Mouse (Mus musculus) left cerebral cortex, postnatal 25 days (tissue): Measurements from ENCODE around the gene Rxfp4. TPM values are rescaled to one million over a fixed set of nuclear protein-coding genes. Genes with fewer than 3 reads are reported as not detected.
"Not testable (repeated sequence)": the region's sequence is repeated elsewhere in the genome, so short reads cannot be mapped to it uniquely, and the experiment has no call there.

Source experiments
- DNase-seq, 2 experiments: peaks; one replicate each; pipeline ENCODE4 v3.0.0; 2022; ENCODE audit warnings: low spot score in 2 of 2, mixed read lengths in 1 of 2
- intact Hi-C: fragments of 180-260 bp; cut with DNase I; formaldehyde crosslinking; loops from one replicate; pipeline ENCODE4 v1.15.1; 2025
- total RNA-seq, 2 experiments: library from RNA; stranded (reverse); gene quantifications; 2 replicates each; pipeline ENCODE4 v1.2.3; 2021

Rxfp4 gene
- total RNA-seq, 2 experiments from 2014 or later = not detected

GRCm38 (mm10) chr3:88619113-88620097 lies 33.5 kb downstream of the Rxfp4 start:
- DNase-seq = no peak
- intact Hi-C loops = no loop called here

GRCm38 (mm10) chr3:88618074-88618871 lies 34.7 kb downstream of the Rxfp4 start:
- DNase-seq = no peak
- intact Hi-C loops = no loop called here

- DNase-seq = no peak
- intact Hi-C loops = no loop called here
Observed at GRCm38 (mm10) chr3:88616951-88617500, 35.9 kb downstream of the Rxfp4 start.

- DNase-seq = no peak
- intact Hi-C loops = no loop called here
Observed at GRCm38 (mm10) chr3:88615902-88616391, 37.0 kb downstream of the Rxfp4 start.

GRCm38 (mm10) chr3:88615117-88615516 lies 37.8 kb downstream of the Rxfp4 start:
- DNase-seq = no peak
- intact Hi-C loops = no loop called here

GRCm38 (mm10) chr3:88614418-88614817 lies 38.5 kb downstream of the Rxfp4 start:
- intact Hi-C loops = no loop called here
- DNase-seq = no peak

GRCm38 (mm10) chr3:88609066-88609465 lies 43.9 kb downstream of the Rxfp4 start:
- DNase-seq = no peak
- intact Hi-C loops = no loop called here

- DNase-seq = no peak
Observed at GRCm38 (mm10) chr3:88607758-88608138, 45.2 kb downstream of the Rxfp4 start.

GRCm38 (mm10) chr3:88607065-88607757 lies 45.7 kb downstream of the Rxfp4 start:
- peak; percentile 87 to 92 for DNase-seq
- intact Hi-C loops = loop anchor here (2.0 kb wide), 2 partner anchors 26 to 34 kb away; no protein-coding TSS in a partner anchor

More at GRCm38 (mm10) chr3:88607758-88608138, 45.2 kb downstream of the Rxfp4 start:
- intact Hi-C loops = loop anchor here (2.0 kb wide), 2 partner anchors 25 to 33 kb away; no protein-coding TSS in a partner anchor

GRCm38 (mm10) chr3:88605666-88606065 lies 47.3 kb downstream of the Rxfp4 start, which contains the start of gene Arhgef2:
Gene Arhgef2 (plus strand): TSS chr3:88605966.
- intact Hi-C loops = loop anchor here (2.0 kb wide), 2 partner anchors 27 to 35 kb away; no protein-coding TSS in a partner anchor
- DNase-seq = not testable (repeated sequence)

GRCm38 (mm10) chr3:88604863-88605262 lies 48.1 kb downstream of the Rxfp4 start:
- no peak for DNase-seq
- intact Hi-C loops = no loop called here

GRCm38 (mm10) chr3:88603714-88604161 lies 49.2 kb downstream of the Rxfp4 start:
- intact Hi-C loops = no loop called here
- peak in 1 of 2 experiments; percentile 40 for DNase-seq

- intact Hi-C loops = no loop called here
- DNase-seq = no peak
Observed at GRCm38 (mm10) chr3:88602466-88602865, 50.5 kb downstream of the Rxfp4 start.

Other genes with a start within 250 kb of the Rxfp4 start
- gene Pmf1, start 242.8 kb downstream of the Rxfp4 start, total RNA-seq = 1 to 10 TPM; 5.1 to 6.2 TPM
- 10 to 100 TPM; 77.4 to 79.3 TPM for gene Slc25a44, start 228.0 kb downstream of the Rxfp4 start, total RNA-seq
- gene Sema4a, start 192.0 kb downstream of the Rxfp4 start, total RNA-seq = 10 to 100 TPM; 49.2 to 57.9 TPM
- gene Lmna, start 143.2 kb downstream of the Rxfp4 start, total RNA-seq = 10 to 100 TPM; 42.1 to 48.7 TPM
- gene Mex3a, start 120.7 kb downstream of the Rxfp4 start, total RNA-seq = 1 to 10 TPM; 2.8 to 3.0 TPM
- gene Rab25, start 104.8 kb downstream of the Rxfp4 start, total RNA-seq = not detected
- 10 to 100 TPM; 96.9 to 99.5 TPM for gene Lamtor2, start 100.1 kb downstream of the Rxfp4 start, total RNA-seq
- 100 to 1,000 TPM; 128 to 129 TPM for gene Ubqln4, start 99.4 kb downstream of the Rxfp4 start, total RNA-seq
- 100 to 1,000 TPM in 1 of 2 experiments, 10 to 100 TPM in 1; 97.7 to 106 TPM for gene Ssr2, start 77.3 kb downstream of the Rxfp4 start, total RNA-seq
- gene Arhgef2, start 47.2 kb downstream of the Rxfp4 start, total RNA-seq = 100 to 1,000 TPM; 245 to 246 TPM
- 10 to 100 TPM; 54.0 to 57.1 TPM for gene Khdc4, start 32.7 kb upstream of the Rxfp4 start, total RNA-seq
- gene Rit1, start 63.7 kb upstream of the Rxfp4 start, total RNA-seq = 10 to 100 TPM; 49.1 to 49.9 TPM
- gene Syt11, start 122.0 kb upstream of the Rxfp4 start, total RNA-seq = 100 to 1,000 TPM; 527 to 544 TPM
- 10 to 100 TPM; 41.2 to 46.0 TPM for gene Gon4l, start 182.1 kb upstream of the Rxfp4 start, total RNA-seq